Mouse (Mus musculus) cerebellum, adult 11 months (tissue): ENCODE results near the gene Bicdl1.

Source experiments
- DNase-seq: peaks from one replicate; pipeline ENCODE4 v3.0.0; 2022

The Bicdl1 gene

GRCm38 (mm10) chr5:115622686-115623085 is 108.7 kb downstream of the Bicdl1 start:
- DNase-seq = no peak

GRCm38 (mm10) chr5:115619690-115620089 is 111.7 kb downstream of the Bicdl1 start:
- DNase-seq = no peak

- DNase-seq = no peak
Observed at GRCm38 (mm10) chr5:115614948-115615347, 116.5 kb downstream of the Bicdl1 start.

- DNase-seq = no peak
Observed at GRCm38 (mm10) chr5:115613332-115613731, 118.1 kb downstream of the Bicdl1 start.

- DNase-seq = no peak
Observed at GRCm38 (mm10) chr5:115611566-115611965, 119.9 kb downstream of the Bicdl1 start.

GRCm38 (mm10) chr5:115603561-115603960 is 127.9 kb downstream of the Bicdl1 start:
- DNase-seq = no peak
